Mouse (Mus musculus) thymus, adult 2 months (tissue): ENCODE measurements around the gene Tmem203. TPM values are rescaled to one million over a fixed set of nuclear protein-coding genes. Genes with fewer than 3 reads are reported as not detected.

Experiments used
- DNase-seq: peaks from one replicate; pipeline ENCODE4 v3.0.0; 2021
- H3K27ac ChIP-seq: fragments of 200-500 bp; 2 replicates; pipeline ENCODE4 v1.5.1; 2012; ENCODE audit warnings: low read length, control low read depth; ENCODE audit not compliant: control insufficient read depth, insufficient read depth
- H3K27me3 ChIP-seq: fragments of 200-500 bp; 2 replicates; pipeline ENCODE4 v1.6.1; 2012; ENCODE audit warnings: mild to moderate bottlenecking, low read length, moderate library complexity, mixed read lengths; ENCODE audit not compliant: control insufficient read depth, insufficient read depth
- H3K36me3 ChIP-seq: fragments of 200-500 bp; 2 replicates; pipeline ENCODE4 v1.6.1; 2012; ENCODE audit warnings: mild to moderate bottlenecking, low read length, moderate library complexity; ENCODE audit not compliant: control insufficient read depth, insufficient read depth
- H3K4me1 ChIP-seq: fragments of 200-500 bp; replicated peaks from 2 replicates; pipeline ENCODE4 v1.6.1; 2012; ENCODE audit warnings: low read length; ENCODE audit not compliant: control insufficient read depth, insufficient read depth
- H3K4me3 ChIP-seq: fragments of 200-500 bp; 2 replicates; pipeline ENCODE4 v1.5.1; 2012; ENCODE audit warnings: mild to moderate bottlenecking, low read length, control low read depth, moderate library complexity; ENCODE audit not compliant: control insufficient read depth, insufficient read depth
- CTCF ChIP-seq: fragments of 200-500 bp; IDR thresholded peaks from 2 replicates; pipeline ENCODE4 v1.5.1; 2012; ENCODE audit warnings: mild to moderate bottlenecking, control low read depth, low read length, moderate library complexity, borderline replicate concordance; ENCODE audit not compliant: control insufficient read depth, poor library complexity, insufficient read depth; ENCODE audit errors: extremely low read depth
- POLR2A ChIP-seq: fragments of 200-500 bp; IDR thresholded peaks from 2 replicates; pipeline ENCODE4 v1.6.1; 2012; ENCODE audit warnings: mild to moderate bottlenecking, low read length, control low read depth, moderate library complexity; ENCODE audit not compliant: control insufficient read depth, poor library complexity, insufficient read depth; ENCODE audit errors: extremely low read depth
- WGBS: fragments of 180-500 bp; shearing (Covaris S2); methylation state at CpG from one replicate; pipeline ENCODE4 v1.1.7; 2018; 5-methylcytosine and 5-hydroxymethylcytosine counted together
- polyA plus RNA-seq: library from polyadenylated mRNA; depleted of rRNA; stranded (reverse); fragments of >200 nt; gene quantifications from 2 replicates; pipeline ENCODE4 v1.2.3, GENCODE M21; 2012

The Tmem203 gene
- polyA plus RNA-seq, 1 experiment, result 66.1 TPM

DNA sequence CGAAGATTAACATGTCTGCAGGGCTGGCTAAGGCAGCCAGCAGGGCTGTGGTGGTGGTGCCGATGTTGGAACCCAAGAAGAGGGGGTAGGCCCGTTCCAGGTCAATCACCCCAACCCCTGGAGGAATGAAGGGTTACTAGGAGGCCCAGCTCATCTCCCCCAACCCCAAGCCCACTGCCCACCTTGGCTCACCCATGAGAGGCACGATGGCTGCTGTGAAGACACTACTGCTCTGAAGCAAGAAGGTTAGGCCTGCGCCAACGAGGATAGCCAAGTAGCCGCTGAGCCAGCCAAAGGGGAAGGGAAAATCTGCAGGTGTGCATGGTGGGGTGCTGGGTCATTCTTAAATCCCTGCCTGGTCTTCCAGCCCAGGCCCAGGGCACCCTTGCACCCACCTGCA is 24.7 kb upstream of the Tmem203 start:
- DNase-seq, result no peak
- Histone ChIP-seq H3K27me3 (no peaks in the 10 kb centered on the region; the same call in 1 of the 2 replicates), H3K27ac (no peak overlapping the region), H3K4me3 (no peak overlapping the region), H3K36me3 (no peaks in the 10 kb centered on the region), H3K4me1 (peaks cover 5% of the 10 kb centered on the region)
- WGBS, result 94% methylated on average over 7 of the region's 7 CpGs
- TF ChIP-seq CTCF (no peak), POLR2A (no peak)

DNA sequence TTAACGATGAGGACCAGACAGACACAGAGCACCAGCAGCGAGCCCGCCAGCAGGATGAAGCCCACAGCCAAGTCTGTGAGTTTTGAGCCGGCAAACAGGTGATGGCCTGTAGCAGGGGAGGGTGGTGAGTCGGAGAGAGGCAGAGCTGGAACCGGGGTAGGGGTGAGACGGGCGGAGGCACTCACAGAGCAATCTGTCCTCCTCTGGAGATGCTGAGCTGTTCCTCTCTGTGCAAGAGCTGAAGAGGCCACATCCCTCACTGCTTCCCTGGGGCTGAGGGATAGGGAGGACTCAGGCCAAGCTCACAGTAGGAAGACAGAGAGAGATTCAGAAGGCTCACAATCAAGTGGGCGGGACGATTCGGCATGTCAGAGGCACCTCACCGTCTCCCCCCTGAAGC is 24.2 kb upstream of the Tmem203 start:
- no peak overlapping the region for H3K4me3 ChIP-seq
- TF ChIP-seq POLR2A (no peak), CTCF (no peak)
- 94% methylated on average over 12 of the region's 12 CpGs for WGBS
- DNase-seq, result no peak
- H3K4me1 ChIP-seq, result peaks cover 5% of the 10 kb centered on the region
- no peaks in the 10 kb centered on the region; the same call in 1 of the 2 replicates for H3K27me3 ChIP-seq
- H3K27ac ChIP-seq, result no peak overlapping the region
- H3K36me3 ChIP-seq, result no peaks in the 10 kb centered on the region

DNA sequence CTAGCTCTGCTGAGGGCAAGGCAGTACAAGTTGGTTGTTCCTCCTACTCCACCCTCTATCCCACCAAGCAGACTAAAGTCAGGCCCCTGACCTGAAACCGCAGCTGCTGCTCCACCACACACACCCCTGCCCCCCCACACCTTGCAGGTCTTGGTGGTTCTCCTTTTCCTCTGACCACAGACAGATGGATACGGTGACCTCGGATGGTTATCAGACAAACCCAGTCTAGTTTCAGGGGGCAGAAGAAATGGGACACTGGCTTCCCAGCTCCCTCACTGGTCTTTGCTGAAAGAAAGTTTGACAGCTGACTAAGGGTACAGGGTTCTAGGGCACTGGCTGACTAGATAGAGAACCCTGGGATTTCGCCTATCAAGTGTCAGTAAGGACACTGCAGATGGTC is 21.8 kb upstream of the Tmem203 start:
- no peaks in the 10 kb centered on the region for H3K36me3 ChIP-seq
- 16% methylated on average over 4 of the region's 4 CpGs for WGBS
- TF ChIP-seq POLR2A, result no peak
- TF ChIP-seq CTCF, result no peak
- H3K4me3 ChIP-seq, result no peak overlapping the region
- no peak for DNase-seq
- H3K27ac ChIP-seq, result no peak overlapping the region
- H3K27me3 ChIP-seq, result no peaks in the 10 kb centered on the region; the same call in 1 of the 2 replicates
- peaks cover 5% of the 10 kb centered on the region for H3K4me1 ChIP-seq

DNA sequence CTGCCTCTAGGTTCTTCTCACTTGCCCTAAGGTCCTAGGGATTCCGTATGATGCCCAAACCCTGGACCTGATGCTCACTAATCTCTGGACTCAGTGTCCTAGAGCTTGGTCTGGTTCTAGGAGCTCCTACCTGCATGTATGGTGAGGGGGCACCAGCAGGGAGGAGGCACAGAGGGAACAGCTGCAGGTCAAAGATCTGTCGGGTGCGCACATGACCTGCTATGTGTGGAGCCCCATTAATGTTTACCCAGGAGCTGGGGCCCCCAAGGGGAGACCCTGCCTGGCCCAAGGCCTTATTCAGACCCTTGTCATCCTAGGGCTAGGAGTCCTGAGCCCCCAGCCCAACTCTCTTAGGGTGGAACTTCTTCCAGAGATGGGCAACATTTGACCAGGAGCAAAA is 21.2 kb upstream of the Tmem203 start, which contains the start of gene Slc34a3:
TSS of gene Slc34a3 (minus strand) at position 315 of the 400 bp plus-strand sequence.
- no peak within 1 kb of the TSS for H3K27ac ChIP-seq
- 53% methylated on average over 3 of the region's 3 CpGs for WGBS
- no peak for DNase-seq
- H3K27me3 ChIP-seq, result no peaks in the 10 kb centered on the region; the same call in 1 of the 2 replicates
- H3K4me1 ChIP-seq, result peaks cover 1% of the 10 kb centered on the region; the same call in 1 of the 2 replicates
- H3K4me3 ChIP-seq, result no peak within 1 kb of the TSS
- TF ChIP-seq POLR2A (no peak), CTCF (no peak)
- no peaks in the 10 kb centered on the region for H3K36me3 ChIP-seq

DNA sequence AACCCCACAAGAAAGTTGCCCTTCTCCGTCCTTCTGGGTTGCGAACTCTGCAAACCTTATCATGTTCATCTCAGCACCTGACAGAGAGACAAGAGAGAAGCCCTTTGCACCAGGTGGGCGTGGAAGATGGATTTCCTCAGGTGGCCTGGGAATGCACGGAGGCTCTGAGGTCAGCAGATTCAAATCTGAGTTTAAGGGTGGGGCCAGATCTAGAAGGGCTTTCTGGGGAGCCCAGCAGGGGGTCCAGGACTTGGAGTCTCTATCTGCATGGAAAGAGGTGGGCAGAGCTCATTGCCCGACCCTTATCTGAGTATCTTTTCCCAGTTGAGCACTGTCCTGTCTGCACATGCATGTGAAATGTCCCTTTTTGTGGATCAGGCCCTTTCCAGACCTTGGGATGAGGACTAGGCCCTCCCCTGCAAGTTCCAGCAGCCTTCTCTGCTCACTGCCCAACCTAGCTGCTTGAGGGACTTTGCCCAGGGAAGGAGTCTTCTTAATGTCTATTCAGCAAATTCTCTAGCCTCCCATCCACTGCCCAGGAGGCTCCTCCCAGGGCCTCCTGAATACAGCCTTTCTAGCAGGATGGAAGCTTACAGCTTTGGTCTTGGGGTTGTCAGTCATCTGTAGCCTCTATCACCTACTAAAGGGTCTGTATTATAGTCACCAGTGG is 20.6 kb upstream of the Tmem203 start:
- Histone ChIP-seq H3K27me3 (no peaks in the 10 kb centered on the region; the same call in 1 of the 2 replicates), H3K36me3 (no peaks in the 10 kb centered on the region), H3K4me3 (no peak overlapping the region), H3K27ac (no peak overlapping the region), H3K4me1 (no peaks in the 10 kb centered on the region)
- no peak for TF ChIP-seq POLR2A
- no peak for TF ChIP-seq CTCF
- DNase-seq, result no peak
- 35% methylated on average over 5 of the region's 5 CpGs for whole genome bisulfite sequencing

DNA sequence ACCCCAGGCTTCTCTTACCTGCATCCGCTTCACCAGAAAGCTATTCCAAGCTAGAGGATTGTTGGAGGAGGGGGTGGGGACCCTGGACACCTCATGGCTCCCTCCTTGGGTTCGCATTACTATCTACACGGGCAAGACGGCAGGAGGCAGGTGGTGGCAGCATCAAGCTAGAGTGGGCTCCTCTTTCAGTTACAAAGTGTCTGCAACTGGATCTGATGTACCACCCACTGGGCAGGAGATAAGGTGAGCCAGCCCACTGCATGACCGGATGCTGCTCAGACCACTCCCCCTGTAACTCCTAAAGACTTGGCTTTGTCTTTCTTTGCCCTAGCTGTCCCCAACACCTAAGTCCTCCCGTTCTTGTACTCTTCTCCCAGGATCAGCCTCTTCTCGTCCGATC is 18.6 kb upstream of the Tmem203 start, which contains the start of gene Rnf224:
TSS of gene Rnf224 (minus strand) at position 174 of the 400 bp plus-strand sequence.
- Histone ChIP-seq H3K27me3 (peaks cover 3% of the 10 kb centered on the region; the same call in 1 of the 2 replicates), H3K27ac (no peak within 1 kb of the TSS), H3K4me3 (no peak within 1 kb of the TSS), H3K36me3 (no peaks in the 10 kb centered on the region), H3K4me1 (peaks cover 13% of the 10 kb centered on the region)
- DNase-seq, result no peak
- 91% methylated on average over 8 of the region's 8 CpGs for WGBS
- TF ChIP-seq CTCF (no peak), POLR2A (no peak)
